Comparison of ENCODE assay signal across 8 mouse cellular contexts in genomic region chr17:58909061-58909661, GRCm38 (mm10).
DNase-seq lines count a peak whose midpoint lies in the region; ATAC-seq lines count a peak whose summit lies in the region.
"Had no signal": no experiment of that assay in that cellular context is flagged by ENCODE, and none has a peak within 500 bp of the region (broad histone marks: within the 10 kb centered on the region; RNA-seq: fewer than 3 reads in every experiment).

No protein-coding gene starts in this region.

- ATAC-seq in hindbrain, embryonic 12.5 days (ENCODE audit: low FRiP score), result 0 out of 2 replicates have a peak, but pooled peaks have one; percentile 54

- H3K4me1 ChIP-seq in hindbrain, embryonic 12.5 days, result no peaks in the 10 kb centered on the region
- H3K4me1 ChIP-seq in limb, embryonic 10.5 days, result no peaks in the 10 kb centered on the region
- H3K4me1 ChIP-seq: embryonic facial prominence, embryonic 15.5 days had no signal

- H3K27ac ChIP-seq in hindbrain, embryonic 12.5 days, result no peak overlapping the region
- H3K27ac ChIP-seq in limb, embryonic 10.5 days, result no peak overlapping the region
- H3K27ac ChIP-seq: embryonic facial prominence, embryonic 15.5 days had no signal

- no peak overlapping the region for H3K9ac ChIP-seq in hindbrain, embryonic 12.5 days
- H3K9ac ChIP-seq: embryonic facial prominence, embryonic 15.5 days had no signal

- H3K36me3 ChIP-seq in hindbrain, embryonic 12.5 days, result no peaks in the 10 kb centered on the region
- H3K36me3 ChIP-seq in limb, embryonic 10.5 days, result no peaks in the 10 kb centered on the region
- H3K36me3 ChIP-seq: embryonic facial prominence, embryonic 15.5 days had no signal

- H3K27me3 ChIP-seq in hindbrain, embryonic 12.5 days, result no peaks in the 10 kb centered on the region
- no peaks in the 10 kb centered on the region for H3K27me3 ChIP-seq in limb, embryonic 10.5 days (ENCODE audit: low read depth, poor library complexity, severe bottlenecking)
- H3K27me3 ChIP-seq: embryonic facial prominence, embryonic 15.5 days had no signal

- no peaks in the 10 kb centered on the region for H3K9me3 ChIP-seq in hindbrain, embryonic 12.5 days (replicated peaks)
- H3K9me3 ChIP-seq in limb, embryonic 10.5 days (replicated peaks), result no peaks in the 10 kb centered on the region
- H3K9me3 ChIP-seq: embryonic facial prominence, embryonic 15.5 days had no signal

- DNase-seq in left cerebral cortex, adult 11 months (ENCODE audit: low spot score), result peak; percentile 7
- no peak for DNase-seq in left cerebral cortex, adult 8-10 months (ENCODE audit: low spot score in 2 of 2)
- peak; percentile 65 for DNase-seq in R1 (ENCODE audit: low read depth, low spot score)
- peak; percentile 58 for DNase-seq in embryo, embryonic 10 days (ENCODE audit: low spot score)
- peak; percentile 64 for DNase-seq in limb, embryonic 10.5 days (ENCODE audit: low spot score)
- DNase-seq in retina, postnatal 7 days (ENCODE audit: low read depth, low spot score), result peak; percentile 41

- 38% methylated on average over 8 of the region's 8 CpGs for WGBS in hindbrain, embryonic 12.5 days
- WGBS in limb, embryonic 10.5 days, result 42% methylated on average over 8 of the region's 8 CpGs

- no peak overlapping the region for H3K4me3 ChIP-seq in hindbrain, embryonic 12.5 days
- H3K4me3 ChIP-seq in limb, embryonic 10.5 days, result no peak overlapping the region
- H3K4me3 ChIP-seq: embryonic facial prominence, embryonic 15.5 days had no signal

- H3K4me2 ChIP-seq in hindbrain, embryonic 12.5 days (replicated peaks), result no peak overlapping the region
- H3K4me2 ChIP-seq: embryonic facial prominence, embryonic 15.5 days had no signal

Comparison
In these comparisons a context has a peak if more than half of its experiments do, and no peak if none do; other contexts are left out.
1. DNase-seq: peak in left cerebral cortex, adult 11 months (single experiment), R1 (single experiment), embryo, embryonic 10 days (single experiment), limb, embryonic 10.5 days (single experiment) and retina, postnatal 7 days (single experiment); none in left cerebral cortex, adult 8-10 months (0 of 2).